In genomic region chr9:58249592-58250192, GRCm38 (mm10) we compare ENCODE assay signal across 8 mouse cellular contexts. TPM values are rescaled to one million over a fixed set of nuclear protein-coding genes. Genes with fewer than 3 reads are reported as not detected.
DNase-seq lines count a peak whose midpoint lies in the region; ATAC-seq lines count a peak whose summit lies in the region.

TSS of gene Pml (minus strand) at chr9:58249786.

- intact Hi-C loops in gastrocnemius, postnatal 14 days (cut with DNase I; ENCODE audit: low total_unique reads): no loop called here
- intact Hi-C loops in left cerebral cortex, postnatal 14 days (cut with DNase I): no loop called here

- ATAC-seq in megakaryocyte progenitor cell, adult 5-6 weeks (replicated peaks; ENCODE audit: poor library complexity): peak; percentile 41
- no peak; the same call in 1 of the 2 replicates for ATAC-seq in monocyte, adult 5-6 weeks (replicated peaks; ENCODE audit: insufficient number of reproducible peaks, low FRiP score, low TSS enrichment, poor library complexity, severe bottlenecking)

- DNase-seq in T-cell, adult 2 months (ENCODE audit: low spot score): peak; percentile 77
- DNase-seq in cerebellum, postnatal 25 days: peak; percentile 72 to 80
- DNase-seq in gastrocnemius, postnatal 14 days: peak; percentile 80
- DNase-seq in induced T-regulatory cell, adult 2 months (ENCODE audit: low read depth): peak; percentile 85
- peak; percentile 49 to 62 for DNase-seq in left cerebral cortex, postnatal 14 days (ENCODE audit: low spot score in 2 of 2)
- peak; percentile 26 to 43 for DNase-seq in right cerebral cortex, postnatal 36 days (ENCODE audit: low spot score in 2 of 2)

RNA-seq across cellular contexts. Expression of gene Pml, which starts in this region (rescaled TPM):
- 1 to 10 TPM; 5.2 to 7.5 TPM for total RNA-seq in gastrocnemius, postnatal 14 days (2021)
- total RNA-seq in left cerebral cortex, postnatal 14 days (2021): 10 to 100 TPM; 12.2 to 13.6 TPM
- 32.6 and 41.2 TPM in 2 replicates for total RNA-seq in megakaryocyte progenitor cell, adult 5-6 weeks (2015)
- 13.2 and 14.5 TPM in 2 replicates for total RNA-seq in megakaryocyte progenitor cell, adult 5-6 weeks (2017)
- 6.6 to 23.5 TPM (median 15.6 TPM) in 3 replicates for total RNA-seq in monocyte, adult 5-6 weeks (2017)

Comparison
In these comparisons a context has a peak if more than half of its experiments do, and no peak if none do; other contexts are left out.
1. DNase-seq: peak in every context shown above with its lines; median percentile 85 in induced T-regulatory cell, adult 2 months; 80 in gastrocnemius, postnatal 14 days; 77 in T-cell, adult 2 months; 76 in cerebellum, postnatal 25 days; 56 in left cerebral cortex, postnatal 14 days; 34 in right cerebral cortex, postnatal 36 days.